Mouse (Mus musculus): ENCODE results near the gene Ferd3l. TPM values are rescaled to one million over a fixed set of nuclear protein-coding genes. Genes with fewer than 3 reads are reported as not detected.

The Ferd3l gene
- polyA plus RNA-seq, 1 experiment from 2014 or later, result 0.69 TPM

DNA sequence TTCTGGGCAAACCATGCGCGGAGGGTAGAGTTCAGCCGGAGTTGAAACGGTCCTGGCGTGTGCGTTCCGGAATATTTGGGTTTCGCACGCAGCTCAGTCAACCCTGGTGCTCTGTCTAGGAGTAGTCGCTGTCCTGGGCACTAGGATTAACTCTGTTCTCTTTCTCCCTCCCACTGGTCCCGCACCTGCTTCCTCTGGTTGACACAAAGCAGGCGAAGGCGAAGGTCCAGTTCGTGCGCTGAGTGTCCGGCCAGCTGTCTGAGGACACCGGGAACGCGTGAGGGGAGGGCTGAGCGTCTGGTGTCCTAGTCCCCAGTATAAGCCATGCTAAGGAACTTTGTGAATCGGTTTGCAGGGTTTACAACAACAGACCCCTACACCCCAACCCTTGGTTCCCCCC is 39.3 kb downstream of the Ferd3l start:
- peak; percentile 72; the same call in 1 of the 2 replicates for ATAC-seq (ENCODE audit: low FRiP score, low read depth)
- H3K9ac ChIP-seq, result no peak overlapping the region
- WGBS, result 1% methylated on average over 21 of the region's 21 CpGs
- H3K4me1 ChIP-seq (replicated peaks), result peaks cover 13% of the 10 kb centered on the region
- peak overlapping the region; percentile 0; the same call in 1 of the 2 replicates for H3K4me3 ChIP-seq
- no peaks in the 10 kb centered on the region for H3K36me3 ChIP-seq
- H3K9me3 ChIP-seq, result no peaks in the 10 kb centered on the region
- H3K27ac ChIP-seq (replicated peaks), result no peak overlapping the region
- peaks cover 73% of the 10 kb centered on the region for H3K27me3 ChIP-seq
- peak overlapping the region; percentile 42 for H3K4me2 ChIP-seq

DNA sequence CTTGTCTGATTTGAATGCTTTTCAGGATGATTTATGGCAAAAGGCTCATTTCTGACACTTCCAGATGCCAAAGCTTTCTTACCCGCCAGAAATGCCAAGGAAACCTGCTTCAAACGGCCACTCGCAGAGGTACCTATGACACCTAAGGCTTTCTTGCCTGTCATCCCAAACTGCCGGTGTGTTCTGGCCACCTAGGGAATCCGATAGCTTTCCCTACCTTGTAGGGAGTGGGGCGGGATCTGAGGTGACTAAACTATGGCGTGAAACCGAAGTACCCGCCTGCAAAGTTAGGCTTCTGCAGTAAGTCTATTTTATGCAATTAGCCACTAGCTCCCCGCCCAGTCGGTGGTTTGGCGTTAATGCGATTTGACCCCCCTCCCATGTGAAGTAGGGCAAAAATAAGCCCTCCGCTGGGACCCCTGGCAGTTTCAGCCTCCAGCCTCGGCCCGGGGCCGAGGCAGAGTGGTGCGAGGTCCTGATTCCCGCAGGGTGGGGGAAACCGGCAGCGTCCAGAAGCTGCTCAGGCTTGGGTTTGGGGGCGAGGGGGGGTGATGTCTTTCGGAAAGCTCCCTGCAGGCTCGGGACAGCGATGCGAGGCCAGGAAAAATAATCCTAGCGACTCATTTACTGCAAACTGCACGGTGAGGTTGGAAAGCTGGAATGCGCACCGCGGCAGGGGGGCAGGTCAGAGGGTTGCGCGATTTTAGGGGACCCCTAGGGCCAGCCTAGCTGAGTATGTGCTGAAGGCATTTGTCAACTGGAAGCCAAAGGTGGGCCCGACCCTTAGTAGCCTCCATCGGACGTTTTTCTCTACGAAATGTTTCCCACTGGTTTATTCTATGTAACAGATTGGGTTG is 40.0 kb downstream of the Ferd3l start:
- Histone ChIP-seq H3K4me1 (replicated peaks) (peaks cover 13% of the 10 kb centered on the region), H3K27ac (replicated peaks) (no peak overlapping the region), H3K4me2 (peak overlapping the region; percentile 42), H3K36me3 (no peaks in the 10 kb centered on the region), H3K4me3 (no peak overlapping the region), H3K9ac (no peak overlapping the region), H3K9me3 (no peaks in the 10 kb centered on the region), H3K27me3 (peaks cover 71% of the 10 kb centered on the region)
- ATAC-seq (ENCODE audit: low FRiP score, low read depth), result no peak
- under 1% methylated on average over 37 of the region's 37 CpGs for WGBS

DNA sequence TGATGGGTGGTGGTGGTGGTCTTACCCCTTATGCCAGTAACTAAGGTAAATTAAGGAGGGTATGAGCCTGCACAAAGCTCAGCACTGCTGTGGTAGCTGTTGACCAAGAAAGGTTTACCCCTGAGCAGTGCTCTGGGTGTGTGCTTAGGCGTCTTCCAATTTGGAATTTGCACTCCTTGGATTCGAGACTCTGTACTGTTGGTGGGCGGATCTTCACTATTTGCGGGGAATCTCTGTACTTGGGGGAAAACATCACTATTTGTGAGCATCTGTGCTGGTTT is 40.6 kb downstream of the Ferd3l start:
- H3K27me3 ChIP-seq, result peaks cover 70% of the 10 kb centered on the region
- no peaks in the 10 kb centered on the region for H3K9me3 ChIP-seq
- no peaks in the 10 kb centered on the region for H3K36me3 ChIP-seq
- no peak overlapping the region for H3K4me3 ChIP-seq
- H3K4me1 ChIP-seq (replicated peaks), result peaks cover 13% of the 10 kb centered on the region
- no peak overlapping the region for H3K9ac ChIP-seq
- no peak for ATAC-seq (ENCODE audit: low FRiP score, low read depth)
- no peak overlapping the region for H3K4me2 ChIP-seq
- no peak overlapping the region for H3K27ac ChIP-seq (replicated peaks)
- WGBS, result 11% methylated on average over 4 of the region's 4 CpGs

Other genes with a start within 250 kb of the Ferd3l start
- gene Twist1, start 29.2 kb downstream of the Ferd3l start, polyA plus RNA-seq (2015; fragmentation: Nextera tagmentation; extraction: Ambion mirVana), result 0.85 and 1.2 TPM in 2 replicates

Measured in hindbrain, embryonic 15.5 days (tissue).